Mouse (Mus musculus) kidney, embryonic 16.5 days (tissue): Measurements from ENCODE around the gene Cblc. TPM values are rescaled to one million over a fixed set of nuclear protein-coding genes. Genes with fewer than 3 reads are reported as not detected.

Source experiments
- ATAC-seq: fragments of 200-750 bp; cut with Nextera tagmentation; 2 replicates; pipeline ENCODE4 v1.8.0; 2017; ENCODE audit warnings: moderate TSS enrichment; ENCODE audit not compliant: low FRiP score, low TSS enrichment
- H3K27ac ChIP-seq: fragments of 300-500 bp; sonication (generic); 2 replicates; pipeline ENCODE4 v1.5.1; 2014; ENCODE audit warnings: low read length
- H3K27me3 ChIP-seq: fragments of 300-500 bp; sonication (generic); 2 replicates; pipeline ENCODE4 v1.6.1; 2014; ENCODE audit warnings: low read length, control low read depth, mixed read lengths; ENCODE audit not compliant: insufficient read depth
- H3K36me3 ChIP-seq: fragments of 300-500 bp; sonication (generic); 2 replicates; pipeline ENCODE4 v1.6.1; 2014; ENCODE audit warnings: low read length, control low read depth, mixed read lengths; ENCODE audit not compliant: insufficient read depth
- H3K4me1 ChIP-seq: fragments of 300-500 bp; sonication (generic); 2 replicates; pipeline ENCODE4 v1.6.1; 2014; ENCODE audit warnings: low read length, control low read depth, mixed read lengths; ENCODE audit not compliant: insufficient read depth
- H3K4me2 ChIP-seq: fragments of 300-500 bp; sonication (generic); replicated peaks from 2 replicates; pipeline ENCODE4 v1.6.1; 2014; ENCODE audit warnings: low read depth, low read length
- H3K4me3 ChIP-seq: fragments of 300-500 bp; sonication (generic); 2 replicates; pipeline ENCODE4 v1.5.1; 2014; ENCODE audit warnings: mild to moderate bottlenecking, low read length
- H3K9ac ChIP-seq: fragments of 300-500 bp; sonication (generic); replicated peaks from 2 replicates; pipeline ENCODE4 v1.6.1; 2014; ENCODE audit warnings: low read length
- H3K9me3 ChIP-seq: fragments of 300-500 bp; sonication (generic); 2 replicates; pipeline ENCODE4 v1.6.1; 2016; ENCODE audit warnings: low read length, control low read depth
- WGBS: fragments of 180-500 bp; shearing (Covaris S2); extraction: QIAGEN DNeasy Blood & Tissue Kit; methylation state at CpG from one replicate; pipeline ENCODE4 v1.1.7; 2014; 5-methylcytosine and 5-hydroxymethylcytosine counted together
- polyA plus RNA-seq: library from polyadenylated mRNA; unstranded; fragments of >200 nt; fragmentation: Nextera tagmentation; extraction: Ambion mirVana; gene quantifications from 2 replicates; pipeline ENCODE4 v1.2.1, GENCODE M21; 2015

Cblc gene
- polyA plus RNA-seq, 1 experiment from 2014 or later: 9.4 TPM

DNA sequence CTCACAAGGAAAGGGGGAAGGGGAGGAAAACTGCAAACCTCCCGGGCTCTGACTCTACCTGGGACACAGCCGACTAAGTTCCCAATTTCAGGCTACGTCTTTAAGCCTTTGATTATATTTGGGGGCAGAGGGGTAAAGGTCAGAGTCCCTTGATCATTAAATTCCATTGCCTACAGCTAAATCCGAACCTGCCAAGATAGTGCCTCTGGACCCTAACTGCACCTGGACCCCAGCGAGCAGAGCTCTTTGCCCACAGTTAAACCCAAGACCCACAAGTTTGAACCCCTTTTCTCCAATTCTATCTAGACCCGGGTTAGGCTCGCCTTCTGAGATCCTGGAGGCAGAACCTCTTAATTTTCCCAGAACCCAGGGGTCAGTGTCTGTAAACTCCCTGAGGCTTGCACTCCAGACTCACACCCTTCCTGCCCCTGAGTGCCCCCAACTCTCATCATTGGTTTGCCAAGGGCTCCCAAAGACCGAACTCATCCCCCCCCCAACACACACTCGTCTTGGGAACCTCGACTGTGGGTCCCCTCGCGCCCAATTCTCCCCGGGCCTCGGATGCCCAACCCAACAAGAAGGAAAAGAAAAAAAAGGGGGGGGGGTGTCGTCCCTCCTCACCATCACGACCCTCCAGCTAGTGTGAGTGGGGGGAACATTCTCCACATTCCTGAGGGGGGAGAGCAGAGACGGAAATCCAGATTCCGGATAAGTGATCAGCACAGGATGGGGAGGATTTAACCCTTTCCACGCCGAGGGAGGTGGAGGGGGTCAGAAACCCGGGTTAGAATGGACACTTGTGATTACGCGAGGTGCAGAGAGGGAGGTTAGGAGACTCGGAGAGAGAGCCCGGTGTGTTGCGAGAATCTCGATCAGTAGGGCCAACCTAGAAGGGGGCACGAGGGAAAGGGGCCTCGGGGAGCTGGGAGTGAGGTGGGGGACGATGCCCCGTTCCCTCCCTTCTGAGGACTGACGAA is 48.1 kb downstream of the Cblc start:
- under 1% methylated on average over 32 of the region's 32 CpGs for WGBS
- peaks cover 51% of the 10 kb centered on the region for H3K4me1 ChIP-seq

GRCm38 (mm10) chr7:19747420-19748218 is 49.0 kb downstream of the Cblc start:
- peaks cover 11% of the 10 kb centered on the region for H3K36me3 ChIP-seq
- H3K27ac ChIP-seq: peak overlapping the region; percentile 92
- WGBS: 3% methylated on average over 25 of the region's 25 CpGs
- no peak for ATAC-seq
- H3K9ac ChIP-seq: peak overlapping the region; percentile 81
- no peaks in the 10 kb centered on the region for H3K9me3 ChIP-seq
- H3K27me3 ChIP-seq: no peaks in the 10 kb centered on the region
- peak overlapping the region; percentile 87 for H3K4me2 ChIP-seq
- H3K4me1 ChIP-seq: peaks cover 52% of the 10 kb centered on the region
- H3K4me3 ChIP-seq: peak overlapping the region; percentile 72

More for the DNA sequence above, 48.1 kb downstream of the Cblc start:
- ATAC-seq: peak; percentile 7; the same call in 1 of the 2 replicates
- peak overlapping the region; percentile 92 for H3K27ac ChIP-seq
- peak overlapping the region; percentile 87 for H3K4me2 ChIP-seq
- peak overlapping the region; percentile 81 for H3K9ac ChIP-seq
- H3K36me3 ChIP-seq: peaks cover 6% of the 10 kb centered on the region
- no peaks in the 10 kb centered on the region for H3K9me3 ChIP-seq
- no peaks in the 10 kb centered on the region for H3K27me3 ChIP-seq
- peak overlapping the region; percentile 72 for H3K4me3 ChIP-seq

DNA sequence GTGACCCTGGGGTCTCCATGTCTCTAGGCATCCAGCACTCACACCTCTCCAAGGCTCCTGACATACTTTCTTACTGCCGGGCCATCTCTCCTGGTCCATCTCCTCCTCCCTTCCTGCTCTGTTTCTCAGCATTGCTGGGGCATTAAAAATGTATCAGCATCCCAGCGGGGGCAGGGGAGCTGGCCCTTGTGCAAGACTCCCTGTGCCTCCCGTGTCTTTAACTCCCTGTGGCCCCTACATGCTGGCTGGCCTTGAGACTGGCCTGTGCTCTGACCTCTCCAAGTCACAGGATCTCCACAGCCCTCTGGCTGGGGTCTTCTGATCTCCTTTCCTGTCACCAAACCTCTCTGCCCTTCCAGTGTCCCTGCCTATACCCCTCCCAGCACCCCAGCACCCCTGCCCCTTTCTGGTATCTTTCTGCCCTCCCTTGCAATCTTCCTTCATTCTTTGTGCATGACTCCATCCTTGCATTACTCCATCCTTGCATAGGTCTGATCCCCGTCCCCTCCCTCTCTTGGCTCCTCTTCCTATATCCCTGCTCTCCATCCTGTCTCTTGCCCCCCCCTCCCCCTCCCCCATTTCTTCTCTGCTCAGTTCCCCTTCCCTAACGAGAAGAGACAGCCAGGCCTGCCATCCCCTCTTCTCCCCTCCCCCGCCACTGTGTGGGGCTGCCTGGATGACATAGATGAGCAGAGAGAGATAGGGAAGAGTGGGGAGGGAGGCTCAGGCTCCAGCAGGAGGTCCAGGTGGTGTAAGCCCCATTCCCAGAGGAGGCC is 50.0 kb downstream of the Cblc start:
- Histone ChIP-seq H3K36me3 (peaks cover 11% of the 10 kb centered on the region), H3K27ac (peak overlapping the region; percentile 92), H3K9ac (peak overlapping the region; percentile 81), H3K4me3 (peak overlapping the region; percentile 72), H3K4me1 (peaks cover 62% of the 10 kb centered on the region), H3K4me2 (peak overlapping the region; percentile 87), H3K9me3 (no peaks in the 10 kb centered on the region), H3K27me3 (no peaks in the 10 kb centered on the region)
- 22% methylated on average over 5 of the region's 6 CpGs for WGBS
- no peak for ATAC-seq

GRCm38 (mm10) chr7:19745971-19746370 is 50.6 kb downstream of the Cblc start:
- no peaks in the 10 kb centered on the region for H3K9me3 ChIP-seq
- H3K27ac ChIP-seq: 0 out of 2 replicates have a peak overlapping the region, but pooled peaks have one; percentile 28
- H3K36me3 ChIP-seq: peaks cover 13% of the 10 kb centered on the region
- peaks cover 68% of the 10 kb centered on the region for H3K4me1 ChIP-seq
- ATAC-seq: no peak
- H3K4me3 ChIP-seq: no peak overlapping the region
- 60% methylated on average over 8 of the region's 10 CpGs for WGBS
- H3K4me2 ChIP-seq: no peak overlapping the region
- no peaks in the 10 kb centered on the region for H3K27me3 ChIP-seq
- H3K9ac ChIP-seq: no peak overlapping the region

DNA sequence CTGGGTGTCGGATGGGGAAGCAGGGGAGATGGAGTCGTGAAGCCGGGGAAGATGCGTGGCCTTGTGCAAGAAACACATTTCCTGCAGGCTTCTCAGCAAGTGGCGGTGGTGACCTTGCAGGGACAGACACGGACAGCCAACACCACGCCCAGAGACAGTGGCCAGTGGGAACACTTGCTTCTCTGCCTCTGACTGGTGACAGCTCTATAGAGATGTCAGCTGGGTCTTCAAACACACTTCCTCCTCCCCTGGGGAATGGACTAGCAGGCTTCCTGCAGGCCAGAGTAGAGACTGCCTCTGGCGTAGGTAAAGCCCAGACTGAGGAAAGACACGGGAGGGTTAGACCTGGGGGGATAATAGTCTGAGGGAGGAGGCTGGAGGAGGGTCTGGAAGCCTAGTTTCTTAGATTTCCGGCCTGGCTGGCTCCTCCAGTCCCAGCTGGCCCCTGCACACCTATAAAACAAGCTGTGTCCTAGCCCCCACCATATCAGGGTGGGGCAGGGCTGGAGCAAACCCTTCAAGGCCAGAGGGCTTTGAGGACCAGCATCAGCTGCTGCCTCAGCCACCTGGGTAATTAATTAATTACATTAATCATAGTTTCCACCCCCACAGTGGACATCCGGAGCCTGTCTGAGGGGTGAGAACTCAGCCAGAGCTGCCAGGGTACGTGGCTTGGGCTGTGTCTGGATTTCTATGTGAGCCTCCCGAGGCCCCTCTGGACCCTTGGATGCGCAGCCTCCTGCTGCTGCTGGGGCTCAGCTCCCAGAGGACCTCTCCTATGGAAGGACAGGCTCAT is 51.8 kb downstream of the Cblc start:
- Histone ChIP-seq H3K4me2 (peak overlapping the region; percentile 30), H3K4me3 (no peak overlapping the region), H3K9ac (peak overlapping the region; percentile 39), H3K9me3 (0 out of 2 replicates have a peak, but pooled peaks cover 6% of the 10 kb centered on the region), H3K27ac (peak overlapping the region; percentile 72), H3K27me3 (no peaks in the 10 kb centered on the region), H3K4me1 (peaks cover 64% of the 10 kb centered on the region), H3K36me3 (peaks cover 25% of the 10 kb centered on the region)
- ATAC-seq: peak; percentile 3
- WGBS: 36% methylated on average over 14 of the region's 14 CpGs

DNA sequence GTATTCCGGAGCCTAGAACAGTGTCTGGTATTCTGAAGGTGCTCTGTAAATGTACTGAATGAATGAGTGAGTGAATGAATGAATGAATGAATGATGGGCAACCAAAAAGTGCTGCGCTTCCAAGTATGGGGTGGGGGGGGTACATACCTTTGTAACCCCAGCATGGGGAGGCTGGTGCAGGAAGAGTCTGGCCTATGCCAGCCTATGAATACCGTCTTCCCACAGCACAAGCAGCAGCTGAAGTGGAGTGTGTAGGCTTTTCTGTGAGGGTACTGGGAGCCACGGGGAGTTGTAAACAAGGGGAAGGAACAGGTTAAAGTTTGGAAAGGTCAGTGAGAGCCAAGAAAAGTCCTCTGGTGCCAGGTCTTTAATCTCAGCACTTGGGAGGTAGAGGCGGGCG is 52.8 kb downstream of the Cblc start:
- H3K4me1 ChIP-seq: peaks cover 64% of the 10 kb centered on the region
- no peak for ATAC-seq

GRCm38 (mm10) chr7:19742468-19742867 is 54.1 kb downstream of the Cblc start:
- Histone ChIP-seq H3K27me3 (no peaks in the 10 kb centered on the region), H3K4me2 (no peak overlapping the region), H3K36me3 (peaks cover 35% of the 10 kb centered on the region), H3K4me3 (no peak overlapping the region), H3K9me3 (0 out of 2 replicates have a peak, but pooled peaks cover 6% of the 10 kb centered on the region), H3K27ac (peak overlapping the region; percentile 82; the same call in 1 of the 2 replicates), H3K4me1 (peaks cover 56% of the 10 kb centered on the region), H3K9ac (no peak overlapping the region)
- WGBS: 35% methylated on average over 5 of the region's 5 CpGs
- no peak for ATAC-seq

More for the DNA sequence above, 52.8 kb downstream of the Cblc start:
- Histone ChIP-seq H3K27me3 (no peaks in the 10 kb centered on the region), H3K27ac (peak overlapping the region; percentile 31; the same call in 1 of the 2 replicates), H3K4me2 (no peak overlapping the region), H3K36me3 (peaks cover 25% of the 10 kb centered on the region), H3K4me3 (no peak overlapping the region), H3K9me3 (0 out of 2 replicates have a peak, but pooled peaks cover 6% of the 10 kb centered on the region), H3K9ac (no peak overlapping the region)
- 82% methylated on average over 6 of the region's 6 CpGs for WGBS

DNA sequence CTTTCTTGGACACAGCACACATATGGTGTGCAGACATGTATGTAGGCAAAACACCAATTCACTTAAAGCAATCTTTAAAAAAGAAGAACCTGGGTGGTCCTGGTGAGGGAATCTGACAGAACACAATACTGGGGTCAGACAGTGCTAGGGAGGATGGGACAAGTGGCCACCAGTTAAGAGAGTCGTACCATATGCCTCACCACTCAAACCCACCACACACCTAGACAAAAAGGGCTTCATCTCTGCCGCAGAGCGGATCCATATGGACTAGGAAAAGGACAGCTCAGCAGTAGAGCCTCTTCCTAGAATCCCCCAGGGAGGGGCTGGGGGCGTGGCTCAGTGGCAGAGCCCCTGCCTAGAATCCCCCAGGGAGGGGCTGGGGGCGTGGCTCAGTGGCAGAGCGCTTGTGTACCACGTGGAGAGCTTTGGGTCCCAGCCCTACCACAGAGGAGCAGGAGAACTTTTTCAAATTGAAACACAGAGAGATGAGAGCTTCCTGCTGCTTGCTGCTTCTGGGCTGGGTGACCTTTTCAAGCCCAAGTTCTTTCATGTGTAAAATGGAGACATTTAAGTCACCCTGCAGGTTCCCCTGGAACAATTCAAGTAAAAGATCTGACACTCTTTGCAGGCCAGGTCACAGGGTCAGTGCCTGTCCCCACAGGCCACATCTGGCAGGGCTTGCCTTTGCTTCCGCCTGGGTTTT is 55.1 kb downstream of the Cblc start:
- no peak overlapping the region for H3K4me2 ChIP-seq
- peaks cover 45% of the 10 kb centered on the region for H3K36me3 ChIP-seq
- H3K9me3 ChIP-seq: 0 out of 2 replicates have a peak, but pooled peaks cover 6% of the 10 kb centered on the region
- peaks cover 49% of the 10 kb centered on the region for H3K4me1 ChIP-seq
- peak overlapping the region; percentile 82 for H3K27ac ChIP-seq
- H3K27me3 ChIP-seq: no peaks in the 10 kb centered on the region
- ATAC-seq: peak; percentile 61
- peak overlapping the region; percentile 29; the same call in 1 of the 2 replicates for H3K9ac ChIP-seq
- no peak overlapping the region for H3K4me3 ChIP-seq
- WGBS: 13% methylated on average over 8 of the region's 8 CpGs
